Mouse (Mus musculus) CH12.LX (cell line): ENCODE results near the gene Tbc1d25. TPM values are rescaled to one million over a fixed set of nuclear protein-coding genes. Genes with fewer than 3 reads are reported as not detected.

Experiments
- DNase-seq: peaks from one replicate; pipeline ENCODE4 v3.0.0-alpha.2; 2013; ENCODE audit errors: extremely low read depth
- H3K27ac ChIP-seq: 2 replicates; pipeline ENCODE4 v1.5.1; 2012; ENCODE audit warnings: low read depth, mild to moderate bottlenecking, control low read depth, moderate library complexity; ENCODE audit not compliant: insufficient read depth
- H3K27me3 ChIP-seq: replicated peaks from 2 replicates; pipeline ENCODE3; 2012; ENCODE audit warnings: inconsistent platforms
- H3K36me3 ChIP-seq, 2 experiments: replicated peaks in 1 of 2; 2 replicates each; pipeline versions ENCODE3 to v1.6.1; 2012; ENCODE audit warnings: inconsistent platforms in 1 of 2, low read length in 1 of 2, mild to moderate bottlenecking in 1 of 2, mixed read lengths in 1 of 2, moderate library complexity in 1 of 2; ENCODE audit not compliant: control insufficient read depth in 1 of 2, insufficient read depth in 1 of 2
- H3K4me1 ChIP-seq, 2 experiments: 2 replicates each; pipeline ENCODE4 v1.6.1; 2012; ENCODE audit warnings: inconsistent platforms in 1 of 2, moderate library complexity in 1 of 2; ENCODE audit not compliant: insufficient read depth in 2 of 2, control insufficient read depth in 1 of 2
- H3K4me2 ChIP-seq: 2 replicates; pipeline ENCODE4 v1.6.1; 2012; ENCODE audit warnings: low read depth, mild to moderate bottlenecking, control low read depth; ENCODE audit not compliant: poor library complexity, insufficient read depth, severe bottlenecking
- H3K4me3 ChIP-seq, 3 experiments: fragments of 150-350 bp in 1 of 3; sonication (generic) in 1 of 3; replicated peaks in 1 of 3; 2 replicates each; pipeline versions ENCODE3 to v1.5.1; 2011 to 2012; ENCODE audit warnings: low read depth in 2 of 3, low read length in 2 of 3, mild to moderate bottlenecking in 2 of 3, moderate library complexity in 2 of 3, control low read depth in 1 of 3, improper control_type of control experiment in 1 of 3, inconsistent platforms in 1 of 3, mixed read lengths in 1 of 3; ENCODE audit not compliant: poor library complexity in 1 of 3
- H3K79me2 ChIP-seq: replicated peaks from 2 replicates; pipeline ENCODE4 v1.6.1; 2012; ENCODE audit warnings: mild to moderate bottlenecking, moderate library complexity; ENCODE audit not compliant: control insufficient read depth, poor library complexity, insufficient read depth, severe bottlenecking; ENCODE audit errors: extremely low read depth
- H3K9ac ChIP-seq: 2 replicates; pipeline ENCODE4 v1.6.1; 2012; ENCODE audit warnings: low read depth, mild to moderate bottlenecking, control low read depth, moderate library complexity; ENCODE audit not compliant: insufficient read depth
- H3K9me3 ChIP-seq: replicated peaks from 2 replicates; pipeline ENCODE3; 2012; ENCODE audit warnings: low read length, inconsistent platforms, mixed read lengths
- BHLHE40 ChIP-seq: IDR thresholded peaks from 2 replicates; pipeline ENCODE4 v1.6.1; 2011; ENCODE audit warnings: mild to moderate bottlenecking, low read depth, low read length, improper control_type of control experiment
- CHD1 ChIP-seq: IDR thresholded peaks from 2 replicates; pipeline ENCODE4 v1.6.1; 2012; ENCODE audit warnings: low read depth, low read length, improper control_type of control experiment, inconsistent platforms
- CHD2 ChIP-seq: IDR thresholded peaks from 2 replicates; pipeline ENCODE4 v1.6.1; 2011; ENCODE audit warnings: low read length, improper control_type of control experiment
- CTCF ChIP-seq, 2 experiments: IDR thresholded peaks in 1 of 2; conservative IDR thresholded peaks in 1 of 2; 2 replicates each; pipeline ENCODE4 v1.5.1; 2011 to 2012; ENCODE audit warnings: low read depth in 2 of 2, low read length in 2 of 2, improper control_type of control experiment in 1 of 2, inconsistent platforms in 1 of 2, mild to moderate bottlenecking in 1 of 2, moderate library complexity in 1 of 2
- E2F4 ChIP-seq: IDR thresholded peaks from 2 replicates; pipeline ENCODE4 v1.6.1; 2011; ENCODE audit warnings: low read depth, low read length, improper control_type of control experiment; ENCODE audit not compliant: insufficient replicate concordance
- ELF1 ChIP-seq: IDR thresholded peaks from 2 replicates; pipeline ENCODE4 v1.6.1; 2014; ENCODE audit warnings: low read depth, mild to moderate bottlenecking, inconsistent platforms, low read length, improper control_type of control experiment
- EP300 ChIP-seq: IDR thresholded peaks from 2 replicates; pipeline ENCODE4 v1.6.1; 2011; ENCODE audit warnings: low read length, improper control_type of control experiment
- ETS1 ChIP-seq: conservative IDR thresholded peaks from 2 replicates; pipeline ENCODE4 v1.6.1; 2012; ENCODE audit warnings: low read depth, mild to moderate bottlenecking, inconsistent platforms, low read length, improper control_type of control experiment, moderate library complexity
- GABPA ChIP-seq: IDR thresholded peaks from 2 replicates; pipeline ENCODE4 v1.6.1; 2012; ENCODE audit warnings: low read depth, low read length, improper control_type of control experiment, inconsistent platforms; ENCODE audit not compliant: insufficient replicate concordance
- HCFC1 ChIP-seq: IDR thresholded peaks from 2 replicates; pipeline ENCODE4 v1.6.1; 2012; ENCODE audit warnings: low read depth, mild to moderate bottlenecking, inconsistent platforms, low read length, improper control_type of control experiment
- IRF4 ChIP-seq: IDR thresholded peaks from 2 replicates; pipeline ENCODE4 v1.6.1; 2014; ENCODE audit warnings: low read depth, mild to moderate bottlenecking, inconsistent platforms, low read length, improper control_type of control experiment
- JUN ChIP-seq: IDR thresholded peaks from 2 replicates; pipeline ENCODE4 v1.6.1; 2011; ENCODE audit warnings: low read depth, mild to moderate bottlenecking, low read length, improper control_type of control experiment, moderate library complexity; ENCODE audit not compliant: insufficient read depth
- JUND ChIP-seq: conservative IDR thresholded peaks from 2 replicates; pipeline ENCODE4 v1.6.1; 2011; ENCODE audit warnings: low read depth, low read length, improper control_type of control experiment
- KAT2A ChIP-seq: IDR thresholded peaks from 2 replicates; pipeline ENCODE4 v1.6.1; 2012; ENCODE audit warnings: low read length, improper control_type of control experiment, inconsistent platforms; ENCODE audit not compliant: insufficient replicate concordance
- MAFK ChIP-seq: IDR thresholded peaks from 2 replicates; pipeline ENCODE4 v1.6.1; 2011; ENCODE audit warnings: low read length, improper control_type of control experiment; ENCODE audit not compliant: insufficient replicate concordance
- MAX ChIP-seq: IDR thresholded peaks from 2 replicates; pipeline ENCODE4 v1.6.1; 2011; ENCODE audit warnings: low read length, improper control_type of control experiment
- MAZ ChIP-seq: IDR thresholded peaks from 2 replicates; pipeline ENCODE4 v1.6.1; 2012; ENCODE audit warnings: low read depth, mild to moderate bottlenecking, inconsistent platforms, low read length, improper control_type of control experiment, moderate library complexity
- MEF2A ChIP-seq: IDR thresholded peaks from 2 replicates; pipeline ENCODE4 v1.6.1; 2014; ENCODE audit warnings: low read depth, mild to moderate bottlenecking, inconsistent platforms, low read length, improper control_type of control experiment, borderline replicate concordance
- MXI1 ChIP-seq: IDR thresholded peaks from 2 replicates; pipeline ENCODE4 v1.6.1; 2011; ENCODE audit warnings: mild to moderate bottlenecking, low read depth, low read length, improper control_type of control experiment
- MYC ChIP-seq: IDR thresholded peaks from 2 replicates; pipeline ENCODE4 v1.6.1; 2011; ENCODE audit warnings: low read depth, mild to moderate bottlenecking, improper control_type of control experiment, low read length
- NELFE ChIP-seq: IDR thresholded peaks from 2 replicates; pipeline ENCODE4 v1.6.1; 2011; ENCODE audit warnings: low read depth, low read length, improper control_type of control experiment
- NRF1 ChIP-seq: IDR thresholded peaks from 2 replicates; pipeline ENCODE4 v1.6.1; 2014; ENCODE audit warnings: low read depth, mild to moderate bottlenecking, inconsistent platforms, low read length, improper control_type of control experiment, moderate library complexity
- PAX5 ChIP-seq: IDR thresholded peaks from 2 replicates; pipeline ENCODE4 v1.6.1; 2012; ENCODE audit warnings: low read length, inconsistent platforms, mixed read lengths
- POLR2A ChIP-seq: IDR thresholded peaks from 2 replicates; pipeline ENCODE4 v1.6.1; 2011; ENCODE audit warnings: low read depth, mild to moderate bottlenecking, improper control_type of control experiment, low read length
- POLR2AphosphoS2 ChIP-seq: IDR thresholded peaks from 2 replicates; pipeline ENCODE4 v1.6.1; 2011; ENCODE audit warnings: low read depth, low read length, improper control_type of control experiment
- RAD21 ChIP-seq: IDR thresholded peaks from 2 replicates; pipeline ENCODE4 v1.6.1; 2011; ENCODE audit warnings: low read depth, mild to moderate bottlenecking, low read length, improper control_type of control experiment, moderate library complexity
- RCOR1 ChIP-seq: conservative IDR thresholded peaks from 2 replicates; pipeline ENCODE4 v1.6.1; 2012; ENCODE audit warnings: low read depth, mild to moderate bottlenecking, inconsistent platforms, low read length, improper control_type of control experiment
- SIN3A ChIP-seq: IDR thresholded peaks from 2 replicates; pipeline ENCODE4 v1.6.1; 2012; ENCODE audit warnings: low read length, improper control_type of control experiment, inconsistent platforms
- SMC3 ChIP-seq: IDR thresholded peaks from 2 replicates; pipeline ENCODE4 v1.6.1; 2011; ENCODE audit warnings: low read depth, low read length, improper control_type of control experiment
- TBP ChIP-seq: conservative IDR thresholded peaks from 2 replicates; pipeline ENCODE4 v1.6.1; 2011; ENCODE audit warnings: low read depth, low read length, improper control_type of control experiment
- TCF12 ChIP-seq: IDR thresholded peaks from 2 replicates; pipeline ENCODE4 v1.6.1; 2014; ENCODE audit warnings: low read depth, mild to moderate bottlenecking, inconsistent platforms, low read length, improper control_type of control experiment
- UBTF ChIP-seq: IDR thresholded peaks from 2 replicates; pipeline ENCODE4 v1.6.1; 2012; ENCODE audit warnings: low read depth, mild to moderate bottlenecking, inconsistent platforms, low read length, improper control_type of control experiment, moderate library complexity
- USF1 ChIP-seq: IDR thresholded peaks from 2 replicates; pipeline ENCODE4 v1.6.1; 2014; ENCODE audit warnings: low read depth, mild to moderate bottlenecking, inconsistent platforms, low read length, improper control_type of control experiment
- USF2 ChIP-seq: conservative IDR thresholded peaks from 2 replicates; pipeline ENCODE4 v1.6.1; 2011; ENCODE audit warnings: low read depth, low read length, improper control_type of control experiment
- ZC3H11A ChIP-seq: IDR thresholded peaks from 2 replicates; pipeline ENCODE4 v1.6.1; 2012; ENCODE audit warnings: low read depth, mild to moderate bottlenecking, inconsistent platforms, low read length, improper control_type of control experiment
- ZKSCAN1 ChIP-seq: IDR thresholded peaks from 2 replicates; pipeline ENCODE4 v1.6.1; 2012; ENCODE audit warnings: low read depth, inconsistent platforms, low read length, improper control_type of control experiment, borderline replicate concordance
- ZMIZ1 ChIP-seq: IDR thresholded peaks from 2 replicates; pipeline ENCODE4 v1.6.1; 2012; ENCODE audit warnings: low read depth, mild to moderate bottlenecking, inconsistent platforms, low read length, improper control_type of control experiment
- ZNF384 ChIP-seq: IDR thresholded peaks from 2 replicates; pipeline ENCODE4 v1.6.1; 2012; ENCODE audit warnings: low read depth, low read length, improper control_type of control experiment, inconsistent platforms
- dilution Hi-C: fragments of 300-500 bp; cut with MboI; formaldehyde crosslinking; loops from 2 replicates; pipeline ENCODE4 v1.14.3; 2020; ENCODE audit warnings: low sequenced_read_pairs; ENCODE audit not compliant: extremely low pct_unique_long_range_greater_than_20kb, extremely low pct_ligation_motif_present
- in situ Hi-C: fragments of 300-500 bp; cut with MboI; formaldehyde crosslinking; loops from 3 replicates; pipeline ENCODE4 v1.14.3; 2019; ENCODE audit warnings: low sequenced_read_pairs, low pct_ligation_motif_present, low pct_unique_long_range_greater_than_20kb, mixed read lengths
- polyA plus RNA-seq: library from polyadenylated mRNA; unstranded; fragments of >175 nt; gene quantifications from 2 replicates; pipeline ENCODE4 v1.2.1, GENCODE M21; 2012; ENCODE audit warnings: low read depth; ENCODE audit not compliant: insufficient read length
- total RNA-seq, 2 experiments: library from RNA; depleted of rRNA; stranded (reverse); fragments of 300-350 nt in 1 of 2; fragments of >200 nt in 1 of 2; gene quantifications; 2 replicates each; pipeline ENCODE4 v1.2.3; 2012 to 2014

Tbc1d25 gene
- total and polyA plus RNA-seq, 3 experiments, result 2.4 to 10.2 (median 6.0) TPM

- H3K4me1 ChIP-seq, result peaks cover 2 to 17% of the 10 kb centered on the region in 2 experiments; a peak in 3 of 4 replicates
These were observed 30.6 kb downstream of the Tbc1d25 start, which contains the start of gene Rbm3 for GRCm38 (mm10) chrX:8145153-8145991. TSS of gene Rbm3 (minus strand) at chrX:8145880.

GRCm38 (mm10) chrX:8143750-8144149 is 32.2 kb downstream of the Tbc1d25 start:
- dilution Hi-C loops (no loop called here), in situ Hi-C loops (no loop called here)
- Histone ChIP-seq H3K27me3 (no peaks in the 10 kb centered on the region), H3K9me3 (no peaks in the 10 kb centered on the region), H3K36me3 (peaks cover 36 to 43% of the 10 kb centered on the region in 2 experiments), H3K4me1 (peaks cover 2 to 17% of the 10 kb centered on the region in 2 experiments; a peak in 3 of 4 replicates), H3K9ac (peak overlapping the region; percentile 100), H3K27ac (no peak overlapping the region), H3K4me2 (peak overlapping the region; percentile 94), H3K4me3 (peak overlapping the region; percentile 73 to 98 (median 75)), H3K79me2 (peaks cover 24% of the 10 kb centered on the region)
- no peak for TF ChIP-seq MXI1
- no peak for TF ChIP-seq USF2
- no peak; the same call in 1 of the 2 replicates for TF ChIP-seq POLR2A
- TF ChIP-seq HCFC1, result no peak
- no peak for TF ChIP-seq MAX
- no peak for TF ChIP-seq SIN3A
- no peak for TF ChIP-seq SMC3
- TF ChIP-seq BHLHE40, result no peak
- TF ChIP-seq CTCF (conservative IDR thresholded peaks at IDR 0.05 in 1 of 2, IDR thresholded peaks at IDR 0.05 in 1 of 2; ENCODE audit: low read depth in 2 of 2, low read length in 2 of 2), result no peak
- TF ChIP-seq CHD1, result no peak
- TF ChIP-seq KAT2A, result no peak
- TF ChIP-seq NRF1, result no peak
- TF ChIP-seq MAFK, result no peak
- no peak for TF ChIP-seq MEF2A
- no peak for TF ChIP-seq PAX5
- no peak for TF ChIP-seq ZMIZ1
- no peak for DNase-seq

More at GRCm38 (mm10) chrX:8145153-8145991, 30.6 kb downstream of the Tbc1d25 start, which contains the start of gene Rbm3:
- Histone ChIP-seq H3K36me3 (peaks cover 36 to 40% of the 10 kb centered on the region in 2 experiments), H3K4me3 (peak within 1 kb of the TSS; percentile 73 to 98 (median 75)), H3K9me3 (no peaks in the 10 kb centered on the region), H3K27me3 (no peaks in the 10 kb centered on the region), H3K4me2 (peak within 1 kb of the TSS; percentile 94), H3K9ac (peak within 1 kb of the TSS; percentile 100), H3K79me2 (peaks cover 24% of the 10 kb centered on the region), H3K27ac (peak within 1 kb of the TSS; percentile 99)
- dilution Hi-C loops, result no loop called here
- TF ChIP-seq PAX5 (no peak), SMC3 (no peak), KAT2A (0 out of 2 replicates have a peak, but pooled peaks have one; percentile 57), JUN (no peak), ELF1 (peak; percentile 85), USF2 (peak; percentile 53), ETS1 (no peak), ZC3H11A (peak; percentile 34), NRF1 (peak; percentile 83), MAFK (no peak), E2F4 (0 out of 2 replicates have a peak, but pooled peaks have one; percentile 56), CTCF (conservative IDR thresholded peaks at IDR 0.05 in 1 of 2, IDR thresholded peaks at IDR 0.05 in 1 of 2; ENCODE audit: low read depth in 2 of 2, low read length in 2 of 2) (no peak), NELFE (peak; percentile 93), SIN3A (peak; percentile 59), MAX (peak; percentile 94), IRF4 (no peak), CHD1 (peak; percentile 31; the same call in 1 of the 2 replicates), USF1 (peak; percentile 82), GABPA (no peak), MYC (peak; percentile 87), POLR2A (peak; percentile 96), JUND (no peak), EP300 (no peak), RAD21 (no peak), MXI1 (peak; percentile 85), TCF12 (peak; percentile 68), RCOR1 (no peak), BHLHE40 (peak; percentile 82), HCFC1 (peak; percentile 51), POLR2AphosphoS2 (peak; percentile 88), MAZ (peak; percentile 42; the same call in 1 of the 2 replicates), CHD2 (peak; percentile 13; the same call in 1 of the 2 replicates), ZMIZ1 (peak; percentile 79), MEF2A (0 out of 2 replicates have a peak, but pooled peaks have one; percentile 31), ZNF384 (no peak), ZKSCAN1 (no peak), UBTF (no peak), TBP (peak; percentile 89)
- DNase-seq, result peak; percentile 89
- in situ Hi-C loops, result no loop called here
